Mouse (Mus musculus): Measurements from ENCODE around the gene Lpp.
A peak's percentile ranks its signal among the peaks of the same experiment; 100 is the strongest.

The Lpp gene

GRCm38 (mm10) chr16:24669718-24670460 is 276.6 kb downstream of the Lpp start:
- DNase-seq (ENCODE audit: low read depth, low spot score), result no peak

GRCm38 (mm10) chr16:24678942-24679341 is 285.6 kb downstream of the Lpp start:
- DNase-seq (ENCODE audit: low read depth, low spot score), result no peak

GRCm38 (mm10) chr16:24695062-24695461 is 301.8 kb downstream of the Lpp start:
- no peak for DNase-seq (ENCODE audit: low read depth, low spot score)

- no peak for DNase-seq (ENCODE audit: low read depth, low spot score)
Measured at GRCm38 (mm10) chr16:24704215-24704614, 310.9 kb downstream of the Lpp start.

GRCm38 (mm10) chr16:24723641-24724040 is 330.3 kb downstream of the Lpp start:
- no peak for DNase-seq (ENCODE audit: low read depth, low spot score)

- DNase-seq (ENCODE audit: low read depth, low spot score), result no peak
Measured at GRCm38 (mm10) chr16:24732751-24733150, 339.4 kb downstream of the Lpp start.

GRCm38 (mm10) chr16:24733321-24733720 is 340.0 kb downstream of the Lpp start:
- DNase-seq (ENCODE audit: low read depth, low spot score), result no peak

GRCm38 (mm10) chr16:24735754-24736153 is 342.4 kb downstream of the Lpp start:
- no peak for DNase-seq (ENCODE audit: low read depth, low spot score)

- peak; percentile 6 for DNase-seq (ENCODE audit: low read depth, low spot score)
Measured at GRCm38 (mm10) chr16:24737362-24738057, 344.2 kb downstream of the Lpp start.

- no peak for DNase-seq (ENCODE audit: low read depth, low spot score)
Measured at GRCm38 (mm10) chr16:24740714-24741113, 347.4 kb downstream of the Lpp start.

GRCm38 (mm10) chr16:24749816-24750215 is 356.5 kb downstream of the Lpp start:
- no peak for DNase-seq (ENCODE audit: low read depth, low spot score)

GRCm38 (mm10) chr16:24756141-24756540 is 362.8 kb downstream of the Lpp start:
- no peak for DNase-seq (ENCODE audit: low read depth, low spot score)

- no peak for DNase-seq (ENCODE audit: low read depth, low spot score)
Measured at GRCm38 (mm10) chr16:24766051-24766450, 372.7 kb downstream of the Lpp start.

GRCm38 (mm10) chr16:24766596-24766995 is 373.3 kb downstream of the Lpp start:
- DNase-seq (ENCODE audit: low read depth, low spot score), result no peak

GRCm38 (mm10) chr16:24777053-24777452 is 383.7 kb downstream of the Lpp start:
- DNase-seq (ENCODE audit: low read depth, low spot score), result no peak

GRCm38 (mm10) chr16:24778432-24779274 is 385.3 kb downstream of the Lpp start:
- no peak for DNase-seq (ENCODE audit: low read depth, low spot score)

- DNase-seq (ENCODE audit: low read depth, low spot score), result no peak
Measured at GRCm38 (mm10) chr16:24780545-24780944, 387.2 kb downstream of the Lpp start.

- DNase-seq (ENCODE audit: low read depth, low spot score), result no peak
Measured at GRCm38 (mm10) chr16:24781922-24782321, 388.6 kb downstream of the Lpp start.

- no peak for DNase-seq (ENCODE audit: low read depth, low spot score)
Measured at GRCm38 (mm10) chr16:24785651-24786050, 392.3 kb downstream of the Lpp start.

GRCm38 (mm10) chr16:24788973-24789372 is 395.7 kb downstream of the Lpp start:
- no peak for DNase-seq (ENCODE audit: low read depth, low spot score)

GRCm38 (mm10) chr16:24791387-24791786 is 398.1 kb downstream of the Lpp start:
- DNase-seq (ENCODE audit: low read depth, low spot score), result no peak

GRCm38 (mm10) chr16:24791984-24792383 is 398.7 kb downstream of the Lpp start:
- DNase-seq (ENCODE audit: low read depth, low spot score), result no peak
